Mouse (Mus musculus) limb, embryonic 13.5 days (tissue): ENCODE measurements around the gene Rab3c. TPM values are rescaled to one million over a fixed set of nuclear protein-coding genes. Genes with fewer than 3 reads are reported as not detected.
A peak's percentile ranks its signal among the peaks of the same experiment; 100 is the strongest.

Experiments used
- ATAC-seq: fragments of 200-750 bp; cut with Nextera tagmentation; 2 replicates; pipeline ENCODE4 v1.8.0; 2017; ENCODE audit warnings: low read depth, moderate number of reproducible peaks, moderate TSS enrichment; ENCODE audit not compliant: low FRiP score
- H3K27ac ChIP-seq: fragments of 300-500 bp; sonication (generic); 2 replicates; pipeline ENCODE4 v1.5.1; 2015; ENCODE audit warnings: inconsistent platforms, mild to moderate bottlenecking, moderate library complexity
- H3K27me3 ChIP-seq: fragments of 300-500 bp; sonication (generic); 2 replicates; pipeline ENCODE4 v1.6.1; 2015; ENCODE audit warnings: mild to moderate bottlenecking, inconsistent platforms
- H3K36me3 ChIP-seq: fragments of 300-500 bp; sonication (generic); 2 replicates; pipeline ENCODE4 v1.6.1; 2015; ENCODE audit warnings: inconsistent platforms, mild to moderate bottlenecking, moderate library complexity
- H3K4me1 ChIP-seq: fragments of 300-500 bp; sonication (generic); 2 replicates; pipeline ENCODE4 v1.6.1; 2015; ENCODE audit warnings: inconsistent platforms
- H3K4me2 ChIP-seq: fragments of 300-500 bp; sonication (generic); replicated peaks from 2 replicates; pipeline ENCODE4 v1.6.1; 2015; ENCODE audit warnings: inconsistent platforms, mild to moderate bottlenecking, moderate library complexity
- H3K4me3 ChIP-seq: fragments of 300-500 bp; sonication (generic); 2 replicates; pipeline ENCODE4 v1.5.1; 2015; ENCODE audit warnings: moderate library complexity, mild to moderate bottlenecking, inconsistent platforms
- H3K9ac ChIP-seq: fragments of 300-500 bp; sonication (generic); 2 replicates; pipeline ENCODE4 v1.6.1; 2015; ENCODE audit warnings: mild to moderate bottlenecking, inconsistent platforms
- H3K9me3 ChIP-seq: fragments of 300-500 bp; sonication (generic); 2 replicates; pipeline ENCODE4 v1.6.1; 2016; ENCODE audit warnings: inconsistent platforms
- WGBS: fragments of 180-500 bp; shearing (Covaris S2); methylation state at CpG from one replicate; pipeline ENCODE4 v1.1.7; 2015; 5-methylcytosine and 5-hydroxymethylcytosine counted together
- polyA plus RNA-seq: library from polyadenylated mRNA; unstranded; fragments of >200 nt; fragmentation: Nextera tagmentation; extraction: Ambion mirVana; gene quantifications from 2 replicates; pipeline ENCODE4 v1.2.1, GENCODE M21; 2015

The Rab3c gene
- polyA plus RNA-seq, 1 experiment from 2014 or later = 0.87 TPM

- Histone ChIP-seq H3K4me1 (no peaks in the 10 kb centered on the region), H3K36me3 (no peaks in the 10 kb centered on the region), H3K27ac (no peak overlapping the region), H3K27me3 (no peaks in the 10 kb centered on the region), H3K9ac (no peak overlapping the region), H3K4me3 (no peak overlapping the region), H3K9me3 (no peaks in the 10 kb centered on the region), H3K4me2 (no peak overlapping the region)
- WGBS = 75% methylated on average over 2 of the region's 2 CpGs
- no peak for ATAC-seq
Measured at GRCm38 (mm10) chr13:110074180-110074579, 206.6 kb downstream of the Rab3c start.

GRCm38 (mm10) chr13:110067149-110067548, 213.6 kb downstream of the Rab3c start:
- 81% methylated on average over 3 of the region's 3 CpGs for WGBS
- no peaks in the 10 kb centered on the region for H3K36me3 ChIP-seq
- ATAC-seq = no peak

GRCm38 (mm10) chr13:110066674-110067073, 214.1 kb downstream of the Rab3c start:
- H3K4me3 ChIP-seq = no peak overlapping the region
- no peaks in the 10 kb centered on the region for H3K36me3 ChIP-seq
- H3K4me1 ChIP-seq = peaks cover 5% of the 10 kb centered on the region
- H3K9ac ChIP-seq = no peak overlapping the region
- H3K4me2 ChIP-seq = no peak overlapping the region
- no peaks in the 10 kb centered on the region for H3K27me3 ChIP-seq
- H3K9me3 ChIP-seq = no peaks in the 10 kb centered on the region
- no peak for ATAC-seq
- WGBS = 83% methylated on average over 2 of the region's 2 CpGs
- H3K27ac ChIP-seq = no peak overlapping the region

More at GRCm38 (mm10) chr13:110067149-110067548, 213.6 kb downstream of the Rab3c start:
- Histone ChIP-seq H3K27ac (no peak overlapping the region), H3K27me3 (no peaks in the 10 kb centered on the region), H3K4me1 (peaks cover 5% of the 10 kb centered on the region), H3K4me2 (no peak overlapping the region), H3K9me3 (no peaks in the 10 kb centered on the region), H3K9ac (no peak overlapping the region), H3K4me3 (no peak overlapping the region)

GRCm38 (mm10) chr13:110062835-110063411, 217.9 kb downstream of the Rab3c start:
- Histone ChIP-seq H3K27ac (no peak overlapping the region), H3K4me3 (no peak overlapping the region), H3K9ac (no peak overlapping the region), H3K36me3 (no peaks in the 10 kb centered on the region), H3K4me2 (peak overlapping the region; percentile 36), H3K9me3 (no peaks in the 10 kb centered on the region), H3K27me3 (no peaks in the 10 kb centered on the region), H3K4me1 (peaks cover 5% of the 10 kb centered on the region)
- 16% methylated on average over 9 of the region's 9 CpGs for WGBS
- peak; percentile 90 for ATAC-seq

GRCm38 (mm10) chr13:110062288-110062687, 218.5 kb downstream of the Rab3c start:
- Histone ChIP-seq H3K27me3 (no peaks in the 10 kb centered on the region), H3K4me1 (peaks cover 5% of the 10 kb centered on the region), H3K27ac (no peak overlapping the region), H3K4me3 (no peak overlapping the region), H3K9ac (no peak overlapping the region), H3K4me2 (no peak overlapping the region), H3K36me3 (no peaks in the 10 kb centered on the region), H3K9me3 (no peaks in the 10 kb centered on the region)
- ATAC-seq = no peak
- 60% methylated on average over 8 of the region's 8 CpGs for WGBS

- Histone ChIP-seq H3K4me2 (no peak overlapping the region), H3K9me3 (no peaks in the 10 kb centered on the region), H3K4me1 (no peaks in the 10 kb centered on the region), H3K4me3 (no peak overlapping the region), H3K27me3 (no peaks in the 10 kb centered on the region), H3K27ac (no peak overlapping the region), H3K9ac (no peak overlapping the region), H3K36me3 (no peaks in the 10 kb centered on the region)
- 58% methylated on average over 8 of the region's 8 CpGs for WGBS
- no peak for ATAC-seq
Measured at GRCm38 (mm10) chr13:110054538-110054937, 226.3 kb downstream of the Rab3c start.

GRCm38 (mm10) chr13:110048767-110049434, 231.9 kb downstream of the Rab3c start:
- H3K27me3 ChIP-seq = no peaks in the 10 kb centered on the region
- H3K9me3 ChIP-seq = no peaks in the 10 kb centered on the region
- H3K4me1 ChIP-seq = no peaks in the 10 kb centered on the region
- H3K4me2 ChIP-seq = no peak overlapping the region
- 76% methylated on average over 5 of the region's 5 CpGs for WGBS
- no peak for ATAC-seq
- no peak overlapping the region for H3K4me3 ChIP-seq
- no peak overlapping the region for H3K9ac ChIP-seq
- no peak overlapping the region for H3K27ac ChIP-seq
- no peaks in the 10 kb centered on the region for H3K36me3 ChIP-seq

GRCm38 (mm10) chr13:110044418-110044817, 236.4 kb downstream of the Rab3c start:
- Histone ChIP-seq H3K27ac (no peak overlapping the region), H3K4me3 (no peak overlapping the region), H3K36me3 (no peaks in the 10 kb centered on the region), H3K4me1 (no peaks in the 10 kb centered on the region), H3K27me3 (no peaks in the 10 kb centered on the region), H3K4me2 (no peak overlapping the region), H3K9ac (no peak overlapping the region), H3K9me3 (no peaks in the 10 kb centered on the region)
- ATAC-seq = no peak
- WGBS = 77% methylated on average over 4 of the region's 4 CpGs

GRCm38 (mm10) chr13:110039779-110040498, 240.9 kb downstream of the Rab3c start:
- Histone ChIP-seq H3K27me3 (no peaks in the 10 kb centered on the region), H3K4me2 (no peak overlapping the region), H3K9me3 (no peaks in the 10 kb centered on the region), H3K4me3 (no peak overlapping the region), H3K27ac (no peak overlapping the region), H3K4me1 (no peaks in the 10 kb centered on the region), H3K9ac (no peak overlapping the region), H3K36me3 (no peaks in the 10 kb centered on the region)
- 77% methylated on average over 3 of the region's 3 CpGs for WGBS
- no peak for ATAC-seq

- no peaks in the 10 kb centered on the region for H3K27me3 ChIP-seq
- no peaks in the 10 kb centered on the region for H3K36me3 ChIP-seq
- WGBS = 83% methylated on average over 9 of the region's 9 CpGs
- H3K4me2 ChIP-seq = no peak overlapping the region
- H3K9ac ChIP-seq = no peak overlapping the region
- ATAC-seq = no peak
- H3K27ac ChIP-seq = no peak overlapping the region
- no peak overlapping the region for H3K4me3 ChIP-seq
- H3K4me1 ChIP-seq = 0 out of 2 replicates have a peak, but pooled peaks cover 1% of the 10 kb centered on the region
- no peaks in the 10 kb centered on the region for H3K9me3 ChIP-seq
Measured at GRCm38 (mm10) chr13:110039170-110039569, 241.6 kb downstream of the Rab3c start.

- no peak overlapping the region for H3K9ac ChIP-seq
- H3K36me3 ChIP-seq = no peaks in the 10 kb centered on the region
- H3K27me3 ChIP-seq = no peaks in the 10 kb centered on the region
- 78% methylated on average over 3 of the region's 3 CpGs for WGBS
- no peak overlapping the region for H3K4me3 ChIP-seq
- no peak overlapping the region for H3K27ac ChIP-seq
- ATAC-seq = no peak
- no peak overlapping the region for H3K4me2 ChIP-seq
- 0 out of 2 replicates have a peak, but pooled peaks cover 6% of the 10 kb centered on the region for H3K4me1 ChIP-seq
- no peaks in the 10 kb centered on the region for H3K9me3 ChIP-seq
Measured at GRCm38 (mm10) chr13:110038521-110038920, 242.3 kb downstream of the Rab3c start.

- no peak overlapping the region for H3K27ac ChIP-seq
- no peak overlapping the region for H3K4me3 ChIP-seq
- peaks cover 22% of the 10 kb centered on the region for H3K4me1 ChIP-seq
- no peak for ATAC-seq
- no peaks in the 10 kb centered on the region for H3K9me3 ChIP-seq
- no peaks in the 10 kb centered on the region for H3K27me3 ChIP-seq
- no peak overlapping the region for H3K9ac ChIP-seq
- H3K4me2 ChIP-seq = no peak overlapping the region
- WGBS = 78% methylated on average over 6 of the region's 6 CpGs
- H3K36me3 ChIP-seq = no peaks in the 10 kb centered on the region
Measured at GRCm38 (mm10) chr13:110034885-110035284, 245.9 kb downstream of the Rab3c start.
